Mouse (Mus musculus) heart, postnatal 0 days (tissue): ENCODE results near the gene Dync1li2.

Experiments
- CTCF ChIP-seq: IDR thresholded peaks from 2 replicates; pipeline ENCODE4 v1.5.1; 2016; ENCODE audit warnings: antibody characterized with exemption, control low read depth, low read depth
- EP300 ChIP-seq: IDR thresholded peaks from 2 replicates; pipeline ENCODE4 v1.6.1; 2016; ENCODE audit warnings: antibody characterized with exemption, low read depth

GRCm38 (mm10) chr8:104386693-104387092 lies 56.2 kb downstream of the Dync1li2 start:
- TF ChIP-seq CTCF (no peak), EP300 (no peak)
